Mouse (Mus musculus): Measurements from ENCODE around the gene Slc29a4. TPM values are rescaled to one million over a fixed set of nuclear protein-coding genes. Genes with fewer than 3 reads are reported as not detected.

Gene Slc29a4
- polyA plus RNA-seq, 2 experiments: 0.04 TPM

- no peak for TF ChIP-seq CTCF (IDR thresholded peaks at IDR 0.05; ENCODE audit: low read depth)
- no peak for TF ChIP-seq EP300 (IDR thresholded peaks at IDR 0.05; ENCODE audit: low read depth)
- no peak overlapping the region for H3K4me3 ChIP-seq (ENCODE audit: insufficient read depth in 1 of 2, low read depth in 2 of 2, low read length in 2 of 2)
- H3K4me1 ChIP-seq (replicated peaks; ENCODE audit: control insufficient read depth in 2 of 2, insufficient read depth in 2 of 2, low read length in 1 of 2): no peaks in the 10 kb centered on the region
- 75% methylated on average over 13 of the region's 13 CpGs for WGBS (ENCODE audit: insufficient replicate concordance)
- H3K27me3 ChIP-seq (ENCODE audit: control insufficient read depth, insufficient read depth, low read length): no peaks in the 10 kb centered on the region
- DNase-seq (ENCODE audit: low read depth in 3 of 3, low spot score in 3 of 3): no peak
- ATAC-seq (ENCODE audit: insufficient read depth): no peak
- no peaks in the 10 kb centered on the region for H3K36me3 ChIP-seq (replicated peaks; ENCODE audit: control insufficient read depth, insufficient read depth, low read depth)
- H3K9me3 ChIP-seq (ENCODE audit: control insufficient read depth, low read length): no peaks in the 10 kb centered on the region
- no peak overlapping the region for H3K4me2 ChIP-seq (ENCODE audit: low read depth)
- H3K27ac ChIP-seq: no peak overlapping the region
- H3K9ac ChIP-seq (replicated peaks): no peak overlapping the region
Measured at GRCm38 (mm10) chr5:142752241-142752640, 59.9 kb downstream of the Slc29a4 start.

GRCm38 (mm10) chr5:142759786-142760185 lies 67.5 kb downstream of the Slc29a4 start:
- H3K27ac ChIP-seq: no peak overlapping the region
- TF ChIP-seq EP300 (IDR thresholded peaks at IDR 0.05; ENCODE audit: low read depth) (no peak), CTCF (IDR thresholded peaks at IDR 0.05; ENCODE audit: low read depth) (no peak)
- DNase-seq (ENCODE audit: low read depth in 3 of 3, low spot score in 3 of 3) (no peak), ATAC-seq (ENCODE audit: insufficient read depth) (no peak)
- H3K9me3 ChIP-seq (ENCODE audit: control insufficient read depth, low read length): no peaks in the 10 kb centered on the region
- H3K4me2 ChIP-seq (ENCODE audit: low read depth): no peak overlapping the region
- no peak overlapping the region for H3K4me3 ChIP-seq (ENCODE audit: insufficient read depth in 1 of 2, low read depth in 2 of 2, low read length in 2 of 2)
- no peaks in the 10 kb centered on the region for H3K27me3 ChIP-seq (ENCODE audit: control insufficient read depth, insufficient read depth, low read length)
- H3K9ac ChIP-seq (replicated peaks): no peak overlapping the region
- WGBS (ENCODE audit: insufficient replicate concordance): 78% methylated on average over 8 of the region's 8 CpGs
- no peaks in the 10 kb centered on the region for H3K4me1 ChIP-seq (replicated peaks; ENCODE audit: control insufficient read depth in 2 of 2, insufficient read depth in 2 of 2, low read length in 1 of 2)
- peaks cover 3% of the 10 kb centered on the region for H3K36me3 ChIP-seq (replicated peaks; ENCODE audit: control insufficient read depth, insufficient read depth, low read depth)

- 77% methylated on average over 16 of the region's 16 CpGs for WGBS (ENCODE audit: insufficient replicate concordance)
- Histone ChIP-seq H3K36me3 (replicated peaks; ENCODE audit: control insufficient read depth, insufficient read depth, low read depth) (peaks cover 7% of the 10 kb centered on the region), H3K9me3 (ENCODE audit: control insufficient read depth, low read length) (no peaks in the 10 kb centered on the region), H3K27ac (no peak overlapping the region), H3K27me3 (ENCODE audit: control insufficient read depth, insufficient read depth, low read length) (no peaks in the 10 kb centered on the region), H3K9ac (replicated peaks) (no peak overlapping the region), H3K4me3 (ENCODE audit: insufficient read depth in 1 of 2, low read depth in 2 of 2, low read length in 2 of 2) (no peak overlapping the region), H3K4me2 (ENCODE audit: low read depth) (no peak overlapping the region), H3K4me1 (replicated peaks; ENCODE audit: control insufficient read depth in 2 of 2, insufficient read depth in 2 of 2, low read length in 1 of 2) (no peaks in the 10 kb centered on the region)
- ATAC-seq (ENCODE audit: insufficient read depth): no peak
- no peak for DNase-seq (ENCODE audit: low read depth in 3 of 3, low spot score in 3 of 3)
- TF ChIP-seq EP300 (IDR thresholded peaks at IDR 0.05; ENCODE audit: low read depth) (no peak), CTCF (IDR thresholded peaks at IDR 0.05; ENCODE audit: low read depth) (no peak)
Measured at GRCm38 (mm10) chr5:142761326-142761983, 69.1 kb downstream of the Slc29a4 start.

- H3K4me1 ChIP-seq (replicated peaks; ENCODE audit: control insufficient read depth in 2 of 2, insufficient read depth in 2 of 2, low read length in 1 of 2): no peaks in the 10 kb centered on the region
- H3K4me2 ChIP-seq (ENCODE audit: low read depth): no peak overlapping the region
- H3K4me3 ChIP-seq (ENCODE audit: insufficient read depth in 1 of 2, low read depth in 2 of 2, low read length in 2 of 2): no peak overlapping the region
- WGBS (ENCODE audit: insufficient replicate concordance): 86% methylated on average over 21 of the region's 21 CpGs
- ATAC-seq (ENCODE audit: insufficient read depth) (no peak), DNase-seq (ENCODE audit: low read depth in 3 of 3, low spot score in 3 of 3) (no peak)
- H3K9me3 ChIP-seq (ENCODE audit: control insufficient read depth, low read length): no peaks in the 10 kb centered on the region
- no peaks in the 10 kb centered on the region for H3K27me3 ChIP-seq (ENCODE audit: control insufficient read depth, insufficient read depth, low read length)
- no peak overlapping the region for H3K27ac ChIP-seq
- peaks cover 7% of the 10 kb centered on the region for H3K36me3 ChIP-seq (replicated peaks; ENCODE audit: control insufficient read depth, insufficient read depth, low read depth)
- no peak for TF ChIP-seq CTCF (IDR thresholded peaks at IDR 0.05; ENCODE audit: low read depth)
- no peak for TF ChIP-seq EP300 (IDR thresholded peaks at IDR 0.05; ENCODE audit: low read depth)
- H3K9ac ChIP-seq (replicated peaks): no peak overlapping the region
Measured at GRCm38 (mm10) chr5:142762082-142762807, 69.9 kb downstream of the Slc29a4 start.

GRCm38 (mm10) chr5:142764306-142764705 lies 72.0 kb downstream of the Slc29a4 start:
- Histone ChIP-seq H3K4me3 (ENCODE audit: insufficient read depth in 1 of 2, low read depth in 2 of 2, low read length in 2 of 2) (no peak overlapping the region), H3K4me2 (ENCODE audit: low read depth) (no peak overlapping the region), H3K4me1 (replicated peaks; ENCODE audit: control insufficient read depth in 2 of 2, insufficient read depth in 2 of 2, low read length in 1 of 2) (no peaks in the 10 kb centered on the region), H3K9me3 (ENCODE audit: control insufficient read depth, low read length) (no peaks in the 10 kb centered on the region), H3K9ac (replicated peaks) (no peak overlapping the region), H3K36me3 (replicated peaks; ENCODE audit: control insufficient read depth, insufficient read depth, low read depth) (peaks cover 7% of the 10 kb centered on the region), H3K27me3 (ENCODE audit: control insufficient read depth, insufficient read depth, low read length) (no peaks in the 10 kb centered on the region), H3K27ac (no peak overlapping the region)
- TF ChIP-seq EP300 (IDR thresholded peaks at IDR 0.05; ENCODE audit: low read depth) (no peak), CTCF (IDR thresholded peaks at IDR 0.05; ENCODE audit: low read depth) (no peak)
- WGBS (ENCODE audit: insufficient replicate concordance): 51% methylated on average over 11 of the region's 11 CpGs
- DNase-seq (ENCODE audit: low read depth in 3 of 3, low spot score in 3 of 3): no peak
- ATAC-seq (ENCODE audit: insufficient read depth): no peak
